Mouse (Mus musculus) lung, postnatal 0 days (tissue): ENCODE data around the gene Psmb9.

ENCODE experiments used
- CTCF ChIP-seq: IDR thresholded peaks from 2 replicates; pipeline ENCODE4 v1.5.1; 2016; ENCODE audit warnings: antibody characterized with exemption, mild to moderate bottlenecking
- EP300 ChIP-seq: IDR thresholded peaks from 2 replicates; pipeline ENCODE4 v1.6.1; 2016; ENCODE audit warnings: antibody characterized with exemption, mild to moderate bottlenecking, control low read depth

- TF ChIP-seq CTCF (peak; percentile 50), EP300 (no peak)
Measured at GRCm38 (mm10) chr17:34177179-34177578, 10.4 kb downstream of the Psmb9 start.
